Mouse (Mus musculus): ENCODE data around the gene Slc9a5. TPM values are rescaled to one million over a fixed set of nuclear protein-coding genes. Genes with fewer than 3 reads are reported as not detected.

The Slc9a5 gene
- total and polyA plus RNA-seq, 3 experiments = 0.95 to 4.5 (median 3.1) TPM

- DNase-seq (ENCODE audit: extremely low read depth) = no peak
- dilution Hi-C loops (cut with MboI; ENCODE audit: extremely low pct_ligation_motif_present, extremely low pct_unique_long_range_greater_than_20kb, low sequenced_read_pairs) = no loop called here
These were observed 40.5 kb downstream of the Slc9a5 start for GRCm38 (mm10) chr8:105389096-105389495.

GRCm38 (mm10) chr8:105393089-105393787 is 44.6 kb downstream of the Slc9a5 start:
- dilution Hi-C loops (cut with MboI; ENCODE audit: extremely low pct_ligation_motif_present, extremely low pct_unique_long_range_greater_than_20kb, low sequenced_read_pairs) (no loop called here), in situ Hi-C loops (cut with MboI; ENCODE audit: low pct_ligation_motif_present, low pct_unique_long_range_greater_than_20kb, low sequenced_read_pairs) (no loop called here)
- H3K27ac ChIP-seq (ENCODE audit: insufficient read depth, low read depth) = peak overlapping the region; percentile 78
- peak overlapping the region in 1 of 3 experiments; percentile 34 for H3K4me3 ChIP-seq (replicated peaks in 1 of 3; ENCODE audit: low read depth in 2 of 3, low read length in 2 of 3, poor library complexity in 1 of 3)
- H3K79me2 ChIP-seq (replicated peaks; ENCODE audit: control insufficient read depth, extremely low read depth, insufficient read depth, poor library complexity, severe bottlenecking) = no peaks in the 10 kb centered on the region
- H3K27me3 ChIP-seq (replicated peaks) = no peaks in the 10 kb centered on the region
- H3K4me2 ChIP-seq (ENCODE audit: insufficient read depth, low read depth, poor library complexity, severe bottlenecking) = peak overlapping the region; percentile 14
- H3K36me3 ChIP-seq (replicated peaks in 1 of 2; ENCODE audit: control insufficient read depth in 1 of 2, insufficient read depth in 1 of 2, low read length in 1 of 2) = no peaks in the 10 kb centered on the region
- 0 out of 2 replicates have a peak overlapping the region, but pooled peaks have one; percentile 13 for H3K9ac ChIP-seq (ENCODE audit: insufficient read depth, low read depth)
- H3K4me1 ChIP-seq (ENCODE audit: control insufficient read depth in 1 of 2, insufficient read depth in 2 of 2) = peaks cover 24 to 47% of the 10 kb centered on the region in 2 experiments
- DNase-seq (ENCODE audit: extremely low read depth) = peak; percentile 43
- H3K9me3 ChIP-seq (replicated peaks; ENCODE audit: low read length) = peaks cover 3% of the 10 kb centered on the region
- TF ChIP-seq ETS1 (conservative IDR thresholded peaks at IDR 0.05; ENCODE audit: low read depth, low read length) (peak; percentile 47), ZNF384 (IDR thresholded peaks at IDR 0.05; ENCODE audit: low read depth, low read length) (no peak), MXI1 (IDR thresholded peaks at IDR 0.05; ENCODE audit: low read depth, low read length) (0 out of 2 replicates have a peak, but pooled peaks have one; percentile 46), SIN3A (IDR thresholded peaks at IDR 0.05; ENCODE audit: low read length) (peak; percentile 52; the same call in 1 of the 2 replicates), MYC (IDR thresholded peaks at IDR 0.05; ENCODE audit: low read depth, low read length) (peak; percentile 64), RCOR1 (conservative IDR thresholded peaks at IDR 0.05; ENCODE audit: low read depth, low read length) (peak; percentile 70), IRF4 (IDR thresholded peaks at IDR 0.05; ENCODE audit: low read depth, low read length) (peak; percentile 90), BHLHE40 (IDR thresholded peaks at IDR 0.05; ENCODE audit: low read depth, low read length) (peak; percentile 64), EP300 (IDR thresholded peaks at IDR 0.05; ENCODE audit: low read length) (peak; percentile 91), CHD2 (IDR thresholded peaks at IDR 0.05; ENCODE audit: low read length) (peak; percentile 93), E2F4 (IDR thresholded peaks at IDR 0.05; ENCODE audit: insufficient replicate concordance, low read depth, low read length) (no peak), POLR2A (IDR thresholded peaks at IDR 0.05; ENCODE audit: low read depth, low read length) (0 out of 2 replicates have a peak, but pooled peaks have one; percentile 18), TBP (conservative IDR thresholded peaks at IDR 0.05; ENCODE audit: low read depth, low read length) (0 out of 2 replicates have a peak, but pooled peaks have one; percentile 40), MAX (IDR thresholded peaks at IDR 0.05; ENCODE audit: low read length) (peak; percentile 82), ELF1 (IDR thresholded peaks at IDR 0.05; ENCODE audit: low read depth, low read length) (peak; percentile 83), TCF12 (IDR thresholded peaks at IDR 0.05; ENCODE audit: low read depth, low read length) (peak; percentile 71), SMC3 (IDR thresholded peaks at IDR 0.05; ENCODE audit: low read depth, low read length) (no peak), MAZ (IDR thresholded peaks at IDR 0.05; ENCODE audit: low read depth, low read length) (no peak), MEF2A (IDR thresholded peaks at IDR 0.05; ENCODE audit: borderline replicate concordance, low read depth, low read length) (0 out of 2 replicates have a peak, but pooled peaks have one; percentile 48)

More at GRCm38 (mm10) chr8:105389096-105389495, 40.5 kb downstream of the Slc9a5 start:
- H3K4me2 ChIP-seq (ENCODE audit: insufficient read depth, low read depth, poor library complexity, severe bottlenecking) = no peak overlapping the region
- H3K27ac ChIP-seq (ENCODE audit: insufficient read depth, low read depth) = no peak overlapping the region
- no peaks in the 10 kb centered on the region for H3K36me3 ChIP-seq (replicated peaks in 1 of 2; ENCODE audit: control insufficient read depth in 1 of 2, insufficient read depth in 1 of 2, low read length in 1 of 2)
- no peak overlapping the region for H3K9ac ChIP-seq (ENCODE audit: insufficient read depth, low read depth)
- no peak overlapping the region for H3K4me3 ChIP-seq (replicated peaks in 1 of 3; ENCODE audit: low read depth in 2 of 3, low read length in 2 of 3, poor library complexity in 1 of 3)
- no peak for TF ChIP-seq MAZ (IDR thresholded peaks at IDR 0.05; ENCODE audit: low read depth, low read length)
- TF ChIP-seq MAFK (IDR thresholded peaks at IDR 0.05; ENCODE audit: insufficient replicate concordance, low read length) = no peak
- TF ChIP-seq KAT2A (IDR thresholded peaks at IDR 0.05; ENCODE audit: insufficient replicate concordance, low read length) = no peak
- no peak for TF ChIP-seq MXI1 (IDR thresholded peaks at IDR 0.05; ENCODE audit: low read depth, low read length)
- TF ChIP-seq TBP (conservative IDR thresholded peaks at IDR 0.05; ENCODE audit: low read depth, low read length) = no peak
- TF ChIP-seq ETS1 (conservative IDR thresholded peaks at IDR 0.05; ENCODE audit: low read depth, low read length) = no peak
- TF ChIP-seq BHLHE40 (IDR thresholded peaks at IDR 0.05; ENCODE audit: low read depth, low read length) = no peak
- no peak for TF ChIP-seq CTCF (conservative IDR thresholded peaks at IDR 0.05 in 1 of 2, IDR thresholded peaks at IDR 0.05 in 1 of 2; ENCODE audit: low read depth in 2 of 2, low read length in 2 of 2)
- TF ChIP-seq E2F4 (IDR thresholded peaks at IDR 0.05; ENCODE audit: insufficient replicate concordance, low read depth, low read length) = no peak
- TF ChIP-seq GABPA (IDR thresholded peaks at IDR 0.05; ENCODE audit: insufficient replicate concordance, low read depth, low read length) = no peak
- TF ChIP-seq RCOR1 (conservative IDR thresholded peaks at IDR 0.05; ENCODE audit: low read depth, low read length) = no peak
- no peak for TF ChIP-seq POLR2AphosphoS2 (IDR thresholded peaks at IDR 0.05; ENCODE audit: low read depth, low read length)
- TF ChIP-seq ZC3H11A (IDR thresholded peaks at IDR 0.05; ENCODE audit: low read depth, low read length) = no peak
- TF ChIP-seq ZKSCAN1 (IDR thresholded peaks at IDR 0.05; ENCODE audit: borderline replicate concordance, low read depth, low read length) = no peak
- TF ChIP-seq JUN (IDR thresholded peaks at IDR 0.05; ENCODE audit: insufficient read depth, low read depth, low read length) = no peak
- no peaks in the 10 kb centered on the region for H3K9me3 ChIP-seq (replicated peaks; ENCODE audit: low read length)
- H3K27me3 ChIP-seq (replicated peaks) = no peaks in the 10 kb centered on the region
- in situ Hi-C loops (cut with MboI; ENCODE audit: low pct_ligation_motif_present, low pct_unique_long_range_greater_than_20kb, low sequenced_read_pairs) = loop anchor here (5.0 kb wide), 1 partner anchor 37 kb away; no protein-coding TSS in a partner anchor
- no peaks in the 10 kb centered on the region for H3K79me2 ChIP-seq (replicated peaks; ENCODE audit: control insufficient read depth, extremely low read depth, insufficient read depth, poor library complexity, severe bottlenecking)
- H3K4me1 ChIP-seq (ENCODE audit: control insufficient read depth in 1 of 2, insufficient read depth in 2 of 2) = peaks cover 16 to 41% of the 10 kb centered on the region in 2 experiments
